Mouse (Mus musculus): ENCODE results near the gene Gpr19. TPM values are rescaled to one million over a fixed set of nuclear protein-coding genes. Genes with fewer than 3 reads are reported as not detected.
A peak's percentile ranks its signal among the peaks of the same experiment; 100 is the strongest.

Gpr19 gene
- polyA plus RNA-seq, 1 experiment from 2014 or later: 4.6 TPM

DNA sequence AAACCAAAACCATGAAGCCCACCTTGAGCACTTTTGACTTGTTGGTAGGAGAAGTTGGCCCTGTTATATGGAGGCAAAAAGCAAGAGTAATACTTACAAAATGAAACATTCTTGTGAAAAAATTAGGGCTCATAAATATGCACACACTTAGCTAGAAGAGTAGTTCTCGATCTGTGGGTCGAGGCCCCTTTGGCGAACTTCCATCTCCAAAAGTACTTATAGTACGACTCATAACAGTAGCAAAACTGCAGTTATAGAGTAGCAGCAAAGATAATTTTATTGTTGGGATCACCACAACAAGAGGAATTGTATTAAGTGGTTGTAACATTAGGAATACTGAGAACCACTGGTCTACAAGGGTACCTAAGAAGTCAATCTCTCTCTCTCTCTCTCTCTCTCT lies 41.4 kb upstream of the Gpr19 start:
- Histone ChIP-seq H3K4me3 (ENCODE audit: low read depth, low read length) (no peak overlapping the region), H3K27ac (ENCODE audit: low read depth) (no peak overlapping the region), H3K36me3 (replicated peaks; ENCODE audit: insufficient read depth, low read length) (peaks cover 41% of the 10 kb centered on the region), H3K9ac (replicated peaks) (no peak overlapping the region), H3K4me1 (ENCODE audit: insufficient read depth) (no peaks in the 10 kb centered on the region), H3K27me3 (ENCODE audit: insufficient read depth, low read length) (no peaks in the 10 kb centered on the region), H3K4me2 (ENCODE audit: low read depth, low read length) (no peak overlapping the region), H3K9me3 (ENCODE audit: low read length) (no peaks in the 10 kb centered on the region)
- no peak for ATAC-seq
- no peak for DNase-seq
- WGBS (ENCODE audit: insufficient replicate concordance): 80% methylated on average over 4 of the region's 4 CpGs
- TF ChIP-seq CTCF (IDR thresholded peaks at IDR 0.05; ENCODE audit: low read depth): no peak
- no peak for TF ChIP-seq EP300 (IDR thresholded peaks at IDR 0.05; ENCODE audit: low read depth)

DNA sequence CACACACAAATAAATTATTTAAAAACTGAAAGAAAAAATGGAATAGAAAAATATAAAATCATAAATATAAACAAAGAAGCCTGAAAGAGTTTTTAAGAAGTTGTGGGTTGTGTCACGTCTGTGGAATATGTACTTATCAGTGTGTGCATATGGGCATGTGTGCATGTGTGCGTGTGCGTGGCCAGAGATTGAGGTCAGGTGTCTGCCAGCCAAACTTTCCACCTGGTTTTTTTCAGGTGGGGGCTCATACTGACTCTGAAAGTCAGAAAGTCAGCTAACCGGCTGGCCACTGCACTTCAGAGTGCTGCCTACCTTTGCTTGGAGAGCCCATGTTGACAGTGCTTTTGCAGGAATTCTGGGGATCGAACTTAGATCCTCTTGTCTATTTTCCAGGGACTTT lies 35.9 kb upstream of the Gpr19 start:
- Histone ChIP-seq H3K4me3 (ENCODE audit: low read depth, low read length) (no peak overlapping the region), H3K27ac (ENCODE audit: low read depth) (no peak overlapping the region), H3K27me3 (ENCODE audit: insufficient read depth, low read length) (no peaks in the 10 kb centered on the region), H3K9me3 (ENCODE audit: low read length) (no peaks in the 10 kb centered on the region), H3K9ac (replicated peaks) (no peak overlapping the region), H3K36me3 (replicated peaks; ENCODE audit: insufficient read depth, low read length) (peaks cover 11% of the 10 kb centered on the region), H3K4me2 (ENCODE audit: low read depth, low read length) (no peak overlapping the region), H3K4me1 (ENCODE audit: insufficient read depth) (peaks cover 15% of the 10 kb centered on the region)
- WGBS (ENCODE audit: insufficient replicate concordance): 82% methylated on average over 5 of the region's 5 CpGs
- ATAC-seq (peak; percentile 37), DNase-seq (no peak)
- TF ChIP-seq EP300 (IDR thresholded peaks at IDR 0.05; ENCODE audit: low read depth) (no peak), CTCF (IDR thresholded peaks at IDR 0.05; ENCODE audit: low read depth) (no peak)

DNA sequence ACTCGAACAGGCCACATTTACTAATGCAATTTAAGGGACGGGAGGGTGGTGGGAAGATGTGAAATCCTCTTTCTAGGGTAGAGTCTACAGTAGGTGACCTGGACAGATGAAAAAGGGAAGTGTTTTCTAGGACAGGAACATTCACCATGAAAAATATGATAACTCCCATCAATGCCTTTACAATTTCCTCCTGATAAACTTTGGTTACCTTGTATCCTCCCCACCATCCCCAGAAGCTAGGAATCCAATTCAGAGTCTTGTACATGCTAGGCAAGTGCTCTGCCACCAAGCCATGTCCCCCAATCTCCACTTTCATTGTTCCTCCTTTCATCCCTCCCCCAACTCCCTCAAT lies 34.8 kb upstream of the Gpr19 start:
- Histone ChIP-seq H3K36me3 (replicated peaks; ENCODE audit: insufficient read depth, low read length) (peaks cover 11% of the 10 kb centered on the region), H3K4me3 (ENCODE audit: low read depth, low read length) (peak overlapping the region; percentile 73; the same call in 1 of the 2 replicates), H3K4me2 (ENCODE audit: low read depth, low read length) (peak overlapping the region; percentile 90), H3K27me3 (ENCODE audit: insufficient read depth, low read length) (no peaks in the 10 kb centered on the region), H3K4me1 (ENCODE audit: insufficient read depth) (peaks cover 15% of the 10 kb centered on the region), H3K9me3 (ENCODE audit: low read length) (no peaks in the 10 kb centered on the region), H3K27ac (ENCODE audit: low read depth) (no peak overlapping the region), H3K9ac (replicated peaks) (no peak overlapping the region)
- 50% methylated on average over 2 of the region's 2 CpGs for WGBS (ENCODE audit: insufficient replicate concordance)
- no peak for TF ChIP-seq CTCF (IDR thresholded peaks at IDR 0.05; ENCODE audit: low read depth)
- TF ChIP-seq EP300 (IDR thresholded peaks at IDR 0.05; ENCODE audit: low read depth): no peak
- ATAC-seq (no peak), DNase-seq (no peak)

DNA sequence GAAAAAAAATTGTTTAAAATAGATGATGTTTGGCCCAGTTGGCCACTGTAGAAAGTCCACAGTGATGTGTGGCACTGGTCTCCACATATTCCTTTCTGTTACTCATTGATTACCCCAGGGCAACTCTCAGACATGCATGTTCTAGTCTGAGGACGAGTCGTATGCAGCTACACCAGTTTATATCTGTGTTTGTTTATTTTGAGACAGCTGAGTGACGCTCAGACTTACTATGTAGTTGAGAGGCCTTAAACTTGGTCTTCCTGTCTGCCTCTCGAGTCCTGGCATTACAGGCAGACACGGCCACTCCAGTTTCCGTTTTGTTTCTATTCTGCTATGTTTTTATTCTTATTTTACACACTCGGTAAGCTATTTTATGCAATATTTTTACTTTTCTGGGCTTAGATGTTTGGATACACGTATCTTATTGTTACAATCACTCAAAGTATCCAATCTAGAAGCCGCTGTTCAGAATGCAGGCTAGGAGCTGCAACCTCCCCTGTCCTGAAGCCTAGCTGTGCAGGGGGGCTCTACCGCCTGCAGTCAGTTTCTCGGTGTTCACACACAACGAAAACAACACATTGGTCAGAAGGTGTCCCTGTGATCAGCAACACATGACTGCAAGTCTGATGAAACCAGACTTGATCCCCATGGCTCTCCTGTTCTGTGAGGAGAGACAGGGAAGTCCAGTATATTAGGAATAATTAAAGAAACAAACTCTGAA lies 34.3 kb upstream of the Gpr19 start:
- H3K9me3 ChIP-seq (ENCODE audit: low read length): no peaks in the 10 kb centered on the region
- WGBS (ENCODE audit: insufficient replicate concordance): 63% methylated on average over 12 of the region's 12 CpGs
- H3K27me3 ChIP-seq (ENCODE audit: insufficient read depth, low read length): no peaks in the 10 kb centered on the region
- ATAC-seq (no peak), DNase-seq (no peak)
- no peak for TF ChIP-seq EP300 (IDR thresholded peaks at IDR 0.05; ENCODE audit: low read depth)
- no peak for TF ChIP-seq CTCF (IDR thresholded peaks at IDR 0.05; ENCODE audit: low read depth)
- peak overlapping the region; percentile 73; the same call in 1 of the 2 replicates for H3K4me3 ChIP-seq (ENCODE audit: low read depth, low read length)
- H3K4me1 ChIP-seq (ENCODE audit: insufficient read depth): peaks cover 15% of the 10 kb centered on the region
- H3K9ac ChIP-seq (replicated peaks): peak overlapping the region; percentile 12; the same call in 1 of the 2 replicates
- peak overlapping the region; percentile 90 for H3K4me2 ChIP-seq (ENCODE audit: low read depth, low read length)
- H3K36me3 ChIP-seq (replicated peaks; ENCODE audit: insufficient read depth, low read length): peaks cover 11% of the 10 kb centered on the region
- no peak overlapping the region for H3K27ac ChIP-seq (ENCODE audit: low read depth)

DNA sequence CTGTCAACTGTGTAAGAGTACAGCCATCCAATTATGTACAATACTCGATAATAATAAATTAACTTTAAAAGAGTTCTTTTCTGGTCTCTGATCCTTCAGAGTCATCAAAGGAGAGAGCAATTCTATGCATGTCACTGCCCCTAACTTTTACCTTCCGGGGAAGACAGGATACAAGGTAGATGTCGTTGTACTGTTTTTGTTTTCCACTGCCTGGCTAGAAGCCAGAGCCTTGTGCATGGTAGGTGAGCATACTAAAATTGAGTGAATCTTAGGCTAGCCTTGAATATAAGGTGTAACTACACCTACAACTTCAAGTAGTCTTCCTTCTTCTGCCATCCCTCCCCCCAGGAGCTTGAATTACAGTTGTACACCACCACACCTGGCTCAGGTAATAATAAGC lies 32.8 kb upstream of the Gpr19 start:
- no peak overlapping the region for H3K27ac ChIP-seq (ENCODE audit: low read depth)
- peak overlapping the region; percentile 73 for H3K4me3 ChIP-seq (ENCODE audit: low read depth, low read length)
- TF ChIP-seq EP300 (IDR thresholded peaks at IDR 0.05; ENCODE audit: low read depth) (no peak), CTCF (IDR thresholded peaks at IDR 0.05; ENCODE audit: low read depth) (no peak)
- no peaks in the 10 kb centered on the region for H3K27me3 ChIP-seq (ENCODE audit: insufficient read depth, low read length)
- DNase-seq: no peak
- H3K4me1 ChIP-seq (ENCODE audit: insufficient read depth): peaks cover 15% of the 10 kb centered on the region
- H3K9ac ChIP-seq (replicated peaks): peak overlapping the region; percentile 93; the same call in 1 of the 2 replicates
- no peak for ATAC-seq
- no peaks in the 10 kb centered on the region for H3K9me3 ChIP-seq (ENCODE audit: low read length)
- peak overlapping the region; percentile 90 for H3K4me2 ChIP-seq (ENCODE audit: low read depth, low read length)
- H3K36me3 ChIP-seq (replicated peaks; ENCODE audit: insufficient read depth, low read length): peaks cover 2% of the 10 kb centered on the region; the same call in 1 of the 2 replicates
- WGBS (ENCODE audit: insufficient replicate concordance): 78% methylated on average over 3 of the region's 3 CpGs

DNA sequence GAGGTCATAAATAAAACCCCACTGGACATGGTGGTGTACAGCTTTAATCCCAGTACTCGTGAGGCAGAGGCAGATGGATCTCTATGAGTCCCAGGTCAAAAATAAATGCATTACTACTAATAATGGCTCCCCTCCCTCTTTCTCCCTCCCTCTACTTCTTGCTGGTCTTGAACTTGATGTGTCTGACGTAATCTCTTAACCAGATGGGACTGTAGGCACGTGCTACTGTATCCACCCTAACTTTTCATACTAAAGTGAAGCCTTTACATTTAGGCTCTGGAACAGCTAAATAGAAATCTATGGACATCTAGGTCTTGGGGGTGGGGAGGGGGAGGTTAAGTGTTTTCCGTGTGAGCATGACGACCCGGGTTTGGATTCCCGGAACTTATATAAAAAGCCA lies 32.0 kb upstream of the Gpr19 start:
- Histone ChIP-seq H3K4me3 (ENCODE audit: low read depth, low read length) (peak overlapping the region; percentile 73), H3K27ac (ENCODE audit: low read depth) (no peak overlapping the region), H3K9ac (replicated peaks) (peak overlapping the region; percentile 93), H3K27me3 (ENCODE audit: insufficient read depth, low read length) (no peaks in the 10 kb centered on the region), H3K36me3 (replicated peaks; ENCODE audit: insufficient read depth, low read length) (peaks cover 2% of the 10 kb centered on the region; the same call in 1 of the 2 replicates), H3K9me3 (ENCODE audit: low read length) (no peaks in the 10 kb centered on the region), H3K4me1 (ENCODE audit: insufficient read depth) (peaks cover 15% of the 10 kb centered on the region), H3K4me2 (ENCODE audit: low read depth, low read length) (peak overlapping the region; percentile 90)
- WGBS (ENCODE audit: insufficient replicate concordance): 75% methylated on average over 7 of the region's 7 CpGs
- DNase-seq: no peak
- no peak for ATAC-seq
- TF ChIP-seq CTCF (IDR thresholded peaks at IDR 0.05; ENCODE audit: low read depth) (no peak), EP300 (IDR thresholded peaks at IDR 0.05; ENCODE audit: low read depth) (no peak)

Measured in liver, postnatal 0 days (tissue).